Mouse (Mus musculus) 416B (cell line): Measurements from ENCODE around the gene Mpl.
A peak's percentile ranks its signal among the peaks of the same experiment; 100 is the strongest.

Experiments
- DNase-seq: peaks from one replicate; pipeline ENCODE4 v3.0.0; 2011; ENCODE audit warnings: low read depth

Mpl gene

GRCm38 (mm10) chr4:118457345-118457975, at the start of gene Mpl:
Mpl (minus strand) TSS chr4:118457513.
- peak; percentile 53 for DNase-seq

GRCm38 (mm10) chr4:118505551-118505950, 48.2 kb upstream of the Mpl start:
- DNase-seq, result peak; percentile 63

GRCm38 (mm10) chr4:118500792-118501191, 43.5 kb upstream of the Mpl start:
- DNase-seq, result no peak

- peak; percentile 63 for DNase-seq
These were observed 42.9 kb upstream of the Mpl start for GRCm38 (mm10) chr4:118500171-118500724.

- no peak for DNase-seq
These were observed 33.1 kb upstream of the Mpl start for GRCm38 (mm10) chr4:118490461-118490860.

GRCm38 (mm10) chr4:118489717-118490132, 32.4 kb upstream of the Mpl start, which contains the start of gene Tie1:
Tie1 (minus strand) TSS chr4:118490061.
- peak; percentile 86 for DNase-seq

GRCm38 (mm10) chr4:118476773-118477530, 19.6 kb upstream of the Mpl start:
- no peak for DNase-seq

- DNase-seq, result no peak
These were observed 15.4 kb upstream of the Mpl start for GRCm38 (mm10) chr4:118472687-118473086.

- no peak for DNase-seq
These were observed 14.0 kb upstream of the Mpl start for GRCm38 (mm10) chr4:118471281-118471680.

GRCm38 (mm10) chr4:118465697-118466163, 8.4 kb upstream of the Mpl start:
- DNase-seq, result peak; percentile 92

GRCm38 (mm10) chr4:118464956-118465355, 7.6 kb upstream of the Mpl start:
- DNase-seq, result no peak

GRCm38 (mm10) chr4:118446415-118447153, 10.7 kb downstream of the Mpl start:
- DNase-seq, result no peak

GRCm38 (mm10) chr4:118445781-118446414, 11.4 kb downstream of the Mpl start:
- DNase-seq, result no peak

GRCm38 (mm10) chr4:118445088-118445487, 12.2 kb downstream of the Mpl start:
- no peak for DNase-seq

- peak; percentile 71 for DNase-seq
These were observed 19.5 kb downstream of the Mpl start for GRCm38 (mm10) chr4:118437829-118438253.

- peak; percentile 99 for DNase-seq
These were observed 20.3 kb downstream of the Mpl start, which contains the start of gene Cdc20 for GRCm38 (mm10) chr4:118436820-118437603. Cdc20 (minus strand) TSS chr4:118437352.

- DNase-seq, result no peak
These were observed 25.0 kb downstream of the Mpl start for GRCm38 (mm10) chr4:118432332-118432731.

GRCm38 (mm10) chr4:118429215-118429895, 28.0 kb downstream of the Mpl start:
- DNase-seq, result no peak

- DNase-seq, result peak; percentile 73
These were observed 28.6 kb downstream of the Mpl start for GRCm38 (mm10) chr4:118428531-118429214.
